Mouse (Mus musculus): Measurements from ENCODE around the gene Cdh9.

GRCm38 (mm10) chr15:16746672-16747071, 18.1 kb downstream of the Cdh9 start:
- TF ChIP-seq CTCF (IDR thresholded peaks at IDR 0.05; ENCODE audit: control insufficient read depth, insufficient read depth, low read length) (no peak), POLR2A (IDR thresholded peaks at IDR 0.05; ENCODE audit: borderline replicate concordance, control insufficient read depth, low read depth, low read length) (no peak)

Data from bone marrow, adult 2 months (tissue).